Mouse (Mus musculus) CH12.LX (cell line): Measurements from ENCODE around the gene Prpf40b. TPM values are rescaled to one million over a fixed set of nuclear protein-coding genes. Genes with fewer than 3 reads are reported as not detected.

Source experiments
- DNase-seq: peaks from one replicate; pipeline ENCODE4 v3.0.0-alpha.2; 2013; ENCODE audit errors: extremely low read depth
- H3K27ac ChIP-seq: 2 replicates; pipeline ENCODE4 v1.5.1; 2012; ENCODE audit warnings: low read depth, mild to moderate bottlenecking, control low read depth, moderate library complexity; ENCODE audit not compliant: insufficient read depth
- H3K27me3 ChIP-seq: replicated peaks from 2 replicates; pipeline ENCODE3; 2012; ENCODE audit warnings: inconsistent platforms
- H3K36me3 ChIP-seq, 2 experiments: replicated peaks in 1 of 2; 2 replicates each; pipeline versions ENCODE3 to v1.6.1; 2012; ENCODE audit warnings: inconsistent platforms in 1 of 2, low read length in 1 of 2, mild to moderate bottlenecking in 1 of 2, mixed read lengths in 1 of 2, moderate library complexity in 1 of 2; ENCODE audit not compliant: control insufficient read depth in 1 of 2, insufficient read depth in 1 of 2
- H3K4me1 ChIP-seq, 2 experiments: 2 replicates each; pipeline ENCODE4 v1.6.1; 2012; ENCODE audit warnings: inconsistent platforms in 1 of 2, moderate library complexity in 1 of 2; ENCODE audit not compliant: insufficient read depth in 2 of 2, control insufficient read depth in 1 of 2
- H3K4me2 ChIP-seq: 2 replicates; pipeline ENCODE4 v1.6.1; 2012; ENCODE audit warnings: low read depth, mild to moderate bottlenecking, control low read depth; ENCODE audit not compliant: poor library complexity, insufficient read depth, severe bottlenecking
- H3K4me3 ChIP-seq, 3 experiments: fragments of 150-350 bp in 1 of 3; sonication (generic) in 1 of 3; replicated peaks in 1 of 3; 2 replicates each; pipeline versions ENCODE3 to v1.5.1; 2011 to 2012; ENCODE audit warnings: low read depth in 2 of 3, low read length in 2 of 3, mild to moderate bottlenecking in 2 of 3, moderate library complexity in 2 of 3, control low read depth in 1 of 3, improper control_type of control experiment in 1 of 3, inconsistent platforms in 1 of 3, mixed read lengths in 1 of 3; ENCODE audit not compliant: poor library complexity in 1 of 3
- H3K79me2 ChIP-seq: replicated peaks from 2 replicates; pipeline ENCODE4 v1.6.1; 2012; ENCODE audit warnings: mild to moderate bottlenecking, moderate library complexity; ENCODE audit not compliant: control insufficient read depth, poor library complexity, insufficient read depth, severe bottlenecking; ENCODE audit errors: extremely low read depth
- H3K9ac ChIP-seq: 2 replicates; pipeline ENCODE4 v1.6.1; 2012; ENCODE audit warnings: low read depth, mild to moderate bottlenecking, control low read depth, moderate library complexity; ENCODE audit not compliant: insufficient read depth
- H3K9me3 ChIP-seq: replicated peaks from 2 replicates; pipeline ENCODE3; 2012; ENCODE audit warnings: low read length, inconsistent platforms, mixed read lengths
- BHLHE40 ChIP-seq: IDR thresholded peaks from 2 replicates; pipeline ENCODE4 v1.6.1; 2011; ENCODE audit warnings: mild to moderate bottlenecking, low read depth, low read length, improper control_type of control experiment
- CHD1 ChIP-seq: IDR thresholded peaks from 2 replicates; pipeline ENCODE4 v1.6.1; 2012; ENCODE audit warnings: low read depth, low read length, improper control_type of control experiment, inconsistent platforms
- CTCF ChIP-seq, 2 experiments: IDR thresholded peaks in 1 of 2; conservative IDR thresholded peaks in 1 of 2; 2 replicates each; pipeline ENCODE4 v1.5.1; 2011 to 2012; ENCODE audit warnings: low read depth in 2 of 2, low read length in 2 of 2, improper control_type of control experiment in 1 of 2, inconsistent platforms in 1 of 2, mild to moderate bottlenecking in 1 of 2, moderate library complexity in 1 of 2
- ELF1 ChIP-seq: IDR thresholded peaks from 2 replicates; pipeline ENCODE4 v1.6.1; 2014; ENCODE audit warnings: low read depth, mild to moderate bottlenecking, inconsistent platforms, low read length, improper control_type of control experiment
- EP300 ChIP-seq: IDR thresholded peaks from 2 replicates; pipeline ENCODE4 v1.6.1; 2011; ENCODE audit warnings: low read length, improper control_type of control experiment
- ETS1 ChIP-seq: conservative IDR thresholded peaks from 2 replicates; pipeline ENCODE4 v1.6.1; 2012; ENCODE audit warnings: low read depth, mild to moderate bottlenecking, inconsistent platforms, low read length, improper control_type of control experiment, moderate library complexity
- HCFC1 ChIP-seq: IDR thresholded peaks from 2 replicates; pipeline ENCODE4 v1.6.1; 2012; ENCODE audit warnings: low read depth, mild to moderate bottlenecking, inconsistent platforms, low read length, improper control_type of control experiment
- IRF4 ChIP-seq: IDR thresholded peaks from 2 replicates; pipeline ENCODE4 v1.6.1; 2014; ENCODE audit warnings: low read depth, mild to moderate bottlenecking, inconsistent platforms, low read length, improper control_type of control experiment
- JUN ChIP-seq: IDR thresholded peaks from 2 replicates; pipeline ENCODE4 v1.6.1; 2011; ENCODE audit warnings: low read depth, mild to moderate bottlenecking, low read length, improper control_type of control experiment, moderate library complexity; ENCODE audit not compliant: insufficient read depth
- MAX ChIP-seq: IDR thresholded peaks from 2 replicates; pipeline ENCODE4 v1.6.1; 2011; ENCODE audit warnings: low read length, improper control_type of control experiment
- MXI1 ChIP-seq: IDR thresholded peaks from 2 replicates; pipeline ENCODE4 v1.6.1; 2011; ENCODE audit warnings: mild to moderate bottlenecking, low read depth, low read length, improper control_type of control experiment
- PAX5 ChIP-seq: IDR thresholded peaks from 2 replicates; pipeline ENCODE4 v1.6.1; 2012; ENCODE audit warnings: low read length, inconsistent platforms, mixed read lengths
- RAD21 ChIP-seq: IDR thresholded peaks from 2 replicates; pipeline ENCODE4 v1.6.1; 2011; ENCODE audit warnings: low read depth, mild to moderate bottlenecking, low read length, improper control_type of control experiment, moderate library complexity
- RCOR1 ChIP-seq: conservative IDR thresholded peaks from 2 replicates; pipeline ENCODE4 v1.6.1; 2012; ENCODE audit warnings: low read depth, mild to moderate bottlenecking, inconsistent platforms, low read length, improper control_type of control experiment
- SIN3A ChIP-seq: IDR thresholded peaks from 2 replicates; pipeline ENCODE4 v1.6.1; 2012; ENCODE audit warnings: low read length, improper control_type of control experiment, inconsistent platforms
- TBP ChIP-seq: conservative IDR thresholded peaks from 2 replicates; pipeline ENCODE4 v1.6.1; 2011; ENCODE audit warnings: low read depth, low read length, improper control_type of control experiment
- TCF12 ChIP-seq: IDR thresholded peaks from 2 replicates; pipeline ENCODE4 v1.6.1; 2014; ENCODE audit warnings: low read depth, mild to moderate bottlenecking, inconsistent platforms, low read length, improper control_type of control experiment
- UBTF ChIP-seq: IDR thresholded peaks from 2 replicates; pipeline ENCODE4 v1.6.1; 2012; ENCODE audit warnings: low read depth, mild to moderate bottlenecking, inconsistent platforms, low read length, improper control_type of control experiment, moderate library complexity
- USF1 ChIP-seq: IDR thresholded peaks from 2 replicates; pipeline ENCODE4 v1.6.1; 2014; ENCODE audit warnings: low read depth, mild to moderate bottlenecking, inconsistent platforms, low read length, improper control_type of control experiment
- ZKSCAN1 ChIP-seq: IDR thresholded peaks from 2 replicates; pipeline ENCODE4 v1.6.1; 2012; ENCODE audit warnings: low read depth, inconsistent platforms, low read length, improper control_type of control experiment, borderline replicate concordance
- ZMIZ1 ChIP-seq: IDR thresholded peaks from 2 replicates; pipeline ENCODE4 v1.6.1; 2012; ENCODE audit warnings: low read depth, mild to moderate bottlenecking, inconsistent platforms, low read length, improper control_type of control experiment
- ZNF384 ChIP-seq: IDR thresholded peaks from 2 replicates; pipeline ENCODE4 v1.6.1; 2012; ENCODE audit warnings: low read depth, low read length, improper control_type of control experiment, inconsistent platforms
- dilution Hi-C: fragments of 300-500 bp; cut with MboI; formaldehyde crosslinking; loops from 2 replicates; pipeline ENCODE4 v1.14.3; 2020; ENCODE audit warnings: low sequenced_read_pairs; ENCODE audit not compliant: extremely low pct_unique_long_range_greater_than_20kb, extremely low pct_ligation_motif_present
- in situ Hi-C: fragments of 300-500 bp; cut with MboI; formaldehyde crosslinking; loops from 3 replicates; pipeline ENCODE4 v1.14.3; 2019; ENCODE audit warnings: low sequenced_read_pairs, low pct_ligation_motif_present, low pct_unique_long_range_greater_than_20kb, mixed read lengths
- polyA plus RNA-seq: library from polyadenylated mRNA; unstranded; fragments of >175 nt; gene quantifications from 2 replicates; pipeline ENCODE4 v1.2.1, GENCODE M21; 2012; ENCODE audit warnings: low read depth; ENCODE audit not compliant: insufficient read length
- total RNA-seq, 2 experiments: library from RNA; depleted of rRNA; stranded (reverse); fragments of 300-350 nt in 1 of 2; fragments of >200 nt in 1 of 2; gene quantifications; 2 replicates each; pipeline ENCODE4 v1.2.3; 2012 to 2014

The Prpf40b gene
- total and polyA plus RNA-seq, 3 experiments, result 11.7 to 31.8 (median 27.9) TPM

- peak overlapping the region; percentile 59 for H3K4me2 ChIP-seq
- no peak overlapping the region for H3K27ac ChIP-seq
Measured at GRCm38 (mm10) chr15:99342194-99342981, 47.5 kb downstream of the Prpf40b start.

GRCm38 (mm10) chr15:99343414-99344147, 48.7 kb downstream of the Prpf40b start:
- Histone ChIP-seq H3K36me3 (peaks cover 0 to 15% of the 10 kb centered on the region in 2 experiments), H3K27me3 (no peaks in the 10 kb centered on the region), H3K9me3 (no peaks in the 10 kb centered on the region), H3K4me1 (peaks cover 61 to 99% of the 10 kb centered on the region in 2 experiments), H3K79me2 (peaks cover 12% of the 10 kb centered on the region), H3K27ac (no peak overlapping the region), H3K9ac (no peak overlapping the region), H3K4me2 (no peak overlapping the region), H3K4me3 (peak overlapping the region in 1 of 3 experiments; percentile 2)
- no peak for DNase-seq
- in situ Hi-C loops (no loop called here), dilution Hi-C loops (no loop called here)
- TF ChIP-seq BHLHE40 (no peak), MXI1 (no peak), USF1 (no peak), ELF1 (no peak), ZNF384 (no peak), PAX5 (no peak), ZKSCAN1 (no peak), SIN3A (no peak), HCFC1 (no peak), CTCF (conservative IDR thresholded peaks at IDR 0.05 in 1 of 2, IDR thresholded peaks at IDR 0.05 in 1 of 2; ENCODE audit: low read depth in 2 of 2, low read length in 2 of 2) (no peak), JUN (no peak), UBTF (no peak), RCOR1 (no peak), ZMIZ1 (no peak), TCF12 (no peak), RAD21 (no peak), CHD1 (no peak)

More at GRCm38 (mm10) chr15:99342194-99342981, 47.5 kb downstream of the Prpf40b start:
- DNase-seq, result peak; percentile 49
- Histone ChIP-seq H3K79me2 (peaks cover 12% of the 10 kb centered on the region), H3K36me3 (peaks cover 0 to 23% of the 10 kb centered on the region in 2 experiments), H3K4me1 (peaks cover 62 to 93% of the 10 kb centered on the region in 2 experiments), H3K27me3 (no peaks in the 10 kb centered on the region), H3K9ac (0 out of 2 replicates have a peak overlapping the region, but pooled peaks have one; percentile 2)
- dilution Hi-C loops, result no loop called here
- in situ Hi-C loops, result no loop called here
- TF ChIP-seq EP300, result peak; percentile 7; the same call in 1 of the 2 replicates
- TF ChIP-seq JUN, result no peak
- peak; percentile 42; the same call in 1 of the 2 replicates for TF ChIP-seq MAX
- TF ChIP-seq RAD21, result no peak
- TF ChIP-seq BHLHE40, result 0 out of 2 replicates have a peak, but pooled peaks have one; percentile 27
- no peak for TF ChIP-seq TCF12
- TF ChIP-seq ETS1, result peak; percentile 23; the same call in 1 of the 2 replicates
- TF ChIP-seq IRF4, result peak; percentile 33; the same call in 1 of the 2 replicates
- TF ChIP-seq ELF1, result no peak
- no peak for TF ChIP-seq TBP
- TF ChIP-seq, all 38 proteins: peak for 5
- Histone ChIP-seq H3K4me3 (no peak overlapping the region), H3K9me3 (no peaks in the 10 kb centered on the region)
